Mouse (Mus musculus): ENCODE results near the gene Numbl.

DNA sequence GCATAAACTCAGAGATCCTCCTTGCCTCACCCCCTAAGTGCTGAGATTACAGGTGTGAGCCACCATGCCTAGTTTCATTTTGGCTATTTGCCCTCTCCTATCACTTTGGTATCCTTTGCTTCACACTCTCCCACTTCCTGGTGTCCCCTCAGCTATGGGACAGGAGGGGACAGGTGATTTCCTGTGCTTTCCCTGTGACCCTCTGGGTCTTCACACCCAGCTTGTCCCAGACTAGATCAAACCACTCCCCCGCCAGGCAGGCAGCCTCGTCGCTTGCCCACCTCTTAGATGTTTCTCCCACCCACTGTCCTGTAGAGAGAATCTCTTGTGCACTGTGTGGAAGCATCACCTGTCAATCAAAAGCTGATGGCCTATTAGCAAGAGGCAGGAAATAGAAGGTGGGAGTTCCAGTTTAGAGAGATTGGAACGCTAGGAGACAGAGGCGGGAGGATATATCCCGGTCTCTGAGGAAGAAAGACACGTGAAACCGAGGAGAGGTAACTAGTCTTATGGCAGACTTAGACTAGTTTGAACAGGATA, 52.8 kb downstream of the Numbl start:
- TF ChIP-seq ZC3H11A (IDR thresholded peaks at IDR 0.05; ENCODE audit: borderline replicate concordance, low read depth, low read length) (no peak), ZNF384 (IDR thresholded peaks at IDR 0.05; ENCODE audit: low read depth, low read length) (no peak), HCFC1 (IDR thresholded peaks at IDR 0.05; ENCODE audit: borderline replicate concordance, insufficient read depth, low read length) (peak; percentile 30; the same call in 1 of the 2 replicates)
